Mouse (Mus musculus): ENCODE measurements around the gene Gripap1. TPM values are rescaled to one million over a fixed set of nuclear protein-coding genes. Genes with fewer than 3 reads are reported as not detected.

Gripap1 gene
- total and polyA plus RNA-seq, 2 experiments from 2014 or later: 2.4 to 19.3 TPM

GRCm38 (mm10) chrX:7772766-7773165 is 16.8 kb upstream of the Gripap1 start:
- WGBS: 45% methylated on average over 2 of the region's 2 CpGs
- Histone ChIP-seq H3K4me1 (ENCODE audit: control insufficient read depth, insufficient read depth) (no peaks in the 10 kb centered on the region), H3K4me2 (ENCODE audit: low read depth, low read length) (no peak overlapping the region), H3K27ac (ENCODE audit: low read depth) (no peak overlapping the region), H3K4me3 (ENCODE audit: low read depth, low read length) (no peak overlapping the region), H3K9me3 (replicated peaks; ENCODE audit: control insufficient read depth, low read length) (no peaks in the 10 kb centered on the region), H3K9ac (replicated peaks; ENCODE audit: low read depth, low read length) (no peak overlapping the region), H3K36me3 (replicated peaks; ENCODE audit: control insufficient read depth, insufficient read depth, low read length) (peaks cover 41% of the 10 kb centered on the region), H3K27me3 (ENCODE audit: control insufficient read depth, insufficient read depth, low read length) (no peaks in the 10 kb centered on the region)
- ATAC-seq (ENCODE audit: insufficient read depth, low read depth): no peak
- TF ChIP-seq EP300 (IDR thresholded peaks at IDR 0.05; ENCODE audit: low read depth) (no peak), CTCF (IDR thresholded peaks at IDR 0.05; ENCODE audit: low read depth) (peak; percentile 34; the same call in 1 of the 2 replicates)
- DNase-seq (ENCODE audit: low spot score): no peak

GRCm38 (mm10) chrX:7775501-7776205 is 13.9 kb upstream of the Gripap1 start:
- Histone ChIP-seq H3K4me2 (ENCODE audit: low read depth, low read length) (no peak overlapping the region), H3K4me1 (ENCODE audit: control insufficient read depth, insufficient read depth) (no peaks in the 10 kb centered on the region), H3K4me3 (ENCODE audit: low read depth, low read length) (no peak overlapping the region), H3K27me3 (ENCODE audit: control insufficient read depth, insufficient read depth, low read length) (no peaks in the 10 kb centered on the region), H3K27ac (ENCODE audit: low read depth) (no peak overlapping the region), H3K36me3 (replicated peaks; ENCODE audit: control insufficient read depth, insufficient read depth, low read length) (peaks cover 21% of the 10 kb centered on the region; the same call in 1 of the 2 replicates), H3K9ac (replicated peaks; ENCODE audit: low read depth, low read length) (no peak overlapping the region), H3K9me3 (replicated peaks; ENCODE audit: control insufficient read depth, low read length) (no peaks in the 10 kb centered on the region)
- 70% methylated on average over 9 of the region's 9 CpGs for WGBS
- ATAC-seq (ENCODE audit: insufficient read depth, low read depth): no peak
- TF ChIP-seq CTCF (IDR thresholded peaks at IDR 0.05; ENCODE audit: low read depth): no peak
- TF ChIP-seq EP300 (IDR thresholded peaks at IDR 0.05; ENCODE audit: low read depth): no peak
- no peak for DNase-seq (ENCODE audit: low spot score)

GRCm38 (mm10) chrX:7776329-7777082 is 13.1 kb upstream of the Gripap1 start:
- WGBS: 47% methylated on average over 8 of the region's 8 CpGs
- no peak overlapping the region for H3K27ac ChIP-seq (ENCODE audit: low read depth)
- no peak overlapping the region for H3K4me2 ChIP-seq (ENCODE audit: low read depth, low read length)
- H3K9me3 ChIP-seq (replicated peaks; ENCODE audit: control insufficient read depth, low read length): no peaks in the 10 kb centered on the region
- H3K27me3 ChIP-seq (ENCODE audit: control insufficient read depth, insufficient read depth, low read length): no peaks in the 10 kb centered on the region
- H3K9ac ChIP-seq (replicated peaks; ENCODE audit: low read depth, low read length): no peak overlapping the region
- DNase-seq (ENCODE audit: low spot score) (no peak), ATAC-seq (ENCODE audit: insufficient read depth, low read depth) (no peak; the same call in 1 of the 2 replicates)
- H3K4me3 ChIP-seq (ENCODE audit: low read depth, low read length): no peak overlapping the region
- no peaks in the 10 kb centered on the region for H3K4me1 ChIP-seq (ENCODE audit: control insufficient read depth, insufficient read depth)
- peaks cover 16% of the 10 kb centered on the region; the same call in 1 of the 2 replicates for H3K36me3 ChIP-seq (replicated peaks; ENCODE audit: control insufficient read depth, insufficient read depth, low read length)
- peak; percentile 64 for TF ChIP-seq CTCF (IDR thresholded peaks at IDR 0.05; ENCODE audit: low read depth)
- TF ChIP-seq EP300 (IDR thresholded peaks at IDR 0.05; ENCODE audit: low read depth): no peak

GRCm38 (mm10) chrX:7778450-7779244 is 10.9 kb upstream of the Gripap1 start:
- Histone ChIP-seq H3K4me1 (ENCODE audit: control insufficient read depth, insufficient read depth) (no peaks in the 10 kb centered on the region), H3K36me3 (replicated peaks; ENCODE audit: control insufficient read depth, insufficient read depth, low read length) (peaks cover 8% of the 10 kb centered on the region; the same call in 1 of the 2 replicates), H3K27ac (ENCODE audit: low read depth) (no peak overlapping the region), H3K9me3 (replicated peaks; ENCODE audit: control insufficient read depth, low read length) (no peaks in the 10 kb centered on the region), H3K4me3 (ENCODE audit: low read depth, low read length) (no peak overlapping the region), H3K9ac (replicated peaks; ENCODE audit: low read depth, low read length) (no peak overlapping the region), H3K27me3 (ENCODE audit: control insufficient read depth, insufficient read depth, low read length) (no peaks in the 10 kb centered on the region), H3K4me2 (ENCODE audit: low read depth, low read length) (no peak overlapping the region)
- ATAC-seq (ENCODE audit: insufficient read depth, low read depth) (no peak), DNase-seq (ENCODE audit: low spot score) (no peak)
- 61% methylated on average over 7 of the region's 7 CpGs for WGBS
- no peak for TF ChIP-seq EP300 (IDR thresholded peaks at IDR 0.05; ENCODE audit: low read depth)
- TF ChIP-seq CTCF (IDR thresholded peaks at IDR 0.05; ENCODE audit: low read depth): no peak

GRCm38 (mm10) chrX:7779294-7779693 is 10.3 kb upstream of the Gripap1 start:
- Histone ChIP-seq H3K9ac (replicated peaks; ENCODE audit: low read depth, low read length) (no peak overlapping the region), H3K4me2 (ENCODE audit: low read depth, low read length) (no peak overlapping the region), H3K4me1 (ENCODE audit: control insufficient read depth, insufficient read depth) (no peaks in the 10 kb centered on the region), H3K4me3 (ENCODE audit: low read depth, low read length) (no peak overlapping the region), H3K27ac (ENCODE audit: low read depth) (no peak overlapping the region), H3K9me3 (replicated peaks; ENCODE audit: control insufficient read depth, low read length) (no peaks in the 10 kb centered on the region), H3K27me3 (ENCODE audit: control insufficient read depth, insufficient read depth, low read length) (no peaks in the 10 kb centered on the region), H3K36me3 (replicated peaks; ENCODE audit: control insufficient read depth, insufficient read depth, low read length) (0 out of 2 replicates have a peak, but pooled peaks cover 2% of the 10 kb centered on the region)
- no peak for ATAC-seq (ENCODE audit: insufficient read depth, low read depth)
- no peak for DNase-seq (ENCODE audit: low spot score)
- TF ChIP-seq CTCF (IDR thresholded peaks at IDR 0.05; ENCODE audit: low read depth) (no peak), EP300 (IDR thresholded peaks at IDR 0.05; ENCODE audit: low read depth) (no peak)
- WGBS: 11% methylated on average over 3 of the region's 3 CpGs
